Mouse (Mus musculus): ENCODE data around the gene Fut4. TPM values are rescaled to one million over a fixed set of nuclear protein-coding genes. Genes with fewer than 3 reads are reported as not detected.
"Not testable (repeated sequence)": the region's sequence is repeated elsewhere in the genome, so short reads cannot be mapped to it uniquely, and the experiment has no call there.

The Fut4 gene
- total RNA-seq, 4 experiments from 2014 or later, result 0.10 to 0.41 (median 0.17) TPM

GRCm38 (mm10) chr9:14726629-14727028, 25.6 kb downstream of the Fut4 start:
- DNase-seq (ENCODE audit: low spot score in 2 of 2), result no peak

GRCm38 (mm10) chr9:14726005-14726404, 26.2 kb downstream of the Fut4 start:
- DNase-seq (ENCODE audit: low spot score in 2 of 2), result no peak

GRCm38 (mm10) chr9:14724755-14725420, 27.3 kb downstream of the Fut4 start:
- DNase-seq (ENCODE audit: low spot score in 2 of 2), result no peak

GRCm38 (mm10) chr9:14721610-14722009, 30.6 kb downstream of the Fut4 start:
- DNase-seq (ENCODE audit: low spot score in 2 of 2), result no peak

- DNase-seq (ENCODE audit: low spot score in 2 of 2), result no peak
Observed at GRCm38 (mm10) chr9:14720384-14720783, 31.8 kb downstream of the Fut4 start.

- no peak for DNase-seq (ENCODE audit: low spot score in 2 of 2)
Observed at GRCm38 (mm10) chr9:14718332-14718691, 33.9 kb downstream of the Fut4 start.

GRCm38 (mm10) chr9:14717689-14718331, 34.4 kb downstream of the Fut4 start:
- DNase-seq (ENCODE audit: low spot score in 2 of 2), result no peak

- DNase-seq (ENCODE audit: low spot score in 2 of 2), result no peak
Observed at GRCm38 (mm10) chr9:14715258-14715657, 36.9 kb downstream of the Fut4 start.

- no peak for DNase-seq (ENCODE audit: low spot score in 2 of 2)
Observed at GRCm38 (mm10) chr9:14710910-14711309, 41.3 kb downstream of the Fut4 start.

- DNase-seq (ENCODE audit: low spot score in 2 of 2), result peak; percentile 24 to 33
Observed at GRCm38 (mm10) chr9:14705321-14706162, 46.7 kb downstream of the Fut4 start.

- not testable (repeated sequence) for DNase-seq (ENCODE audit: low spot score in 2 of 2)
Observed at GRCm38 (mm10) chr9:14700795-14701194, 51.4 kb downstream of the Fut4 start.

GRCm38 (mm10) chr9:14699288-14699640, 52.9 kb downstream of the Fut4 start:
- DNase-seq (ENCODE audit: low spot score in 2 of 2), result no peak

- DNase-seq (ENCODE audit: low spot score in 2 of 2), result peak; percentile 86 to 96
Observed at GRCm38 (mm10) chr9:14698582-14699287, 53.5 kb downstream of the Fut4 start.

Other genes starting within 250 kb of the Fut4 start
- 10 to 100 TPM; 15.0 to 18.9 (median 17.4) TPM for gene Amotl1, start 107.3 kb downstream of the Fut4 start, total RNA-seq (2022)
- gene Piwil4, start 11.7 kb downstream of the Fut4 start, total RNA-seq (2022), result not detected
- gene 1700012B09Rik, start 18.6 kb upstream of the Fut4 start, total RNA-seq (2022), result 1 to 10 TPM in 1 of 4 experiments, under 1 TPM in 2, not detected in 1; 0.77 to 1.6 (median 0.83) TPM
- gene Mre11a, start 32.3 kb upstream of the Fut4 start, total RNA-seq (2022), result 10 to 100 TPM; 12.2 to 21.4 (median 15.8) TPM
- gene Ankrd49, start 32.5 kb upstream of the Fut4 start, total RNA-seq (2022), result 10 to 100 TPM; 11.9 to 17.2 (median 13.0) TPM
- 10 to 100 TPM; 11.8 to 14.9 (median 13.7) TPM for gene Gpr83, start 107.8 kb upstream of the Fut4 start, total RNA-seq (2022)
- not detected for gene Izumo1r, start 151.6 kb upstream of the Fut4 start, total RNA-seq (2022)

Data from layer of hippocampus, adult 8-10 months (tissue).